Mouse (Mus musculus) retina, postnatal 1 day (tissue): ENCODE results near the gene Fam49a.
A peak's percentile ranks its signal among the peaks of the same experiment; 100 is the strongest.
"Not testable (repeated sequence)": the region's sequence is repeated elsewhere in the genome, so short reads cannot be mapped to it uniquely, and the experiment has no call there.

Experiments
- DNase-seq: peaks from one replicate; pipeline ENCODE4 v3.0.0-alpha.2; 2012

Gene Fam49a

GRCm38 (mm10) chr12:12261987-12262971 is at the start of gene Fam49a:
Gene Fam49a, plus strand, starts transcription at chr12:12262139.
- peak; percentile 84 for DNase-seq

GRCm38 (mm10) chr12:12213536-12213935 is 48.4 kb upstream of the Fam49a start:
- DNase-seq = no peak

- DNase-seq = no peak
Observed at GRCm38 (mm10) chr12:12218947-12219346, 43.0 kb upstream of the Fam49a start.

- DNase-seq = no peak
Observed at GRCm38 (mm10) chr12:12220755-12221496, 41.0 kb upstream of the Fam49a start.

GRCm38 (mm10) chr12:12222585-12223290 is 39.2 kb upstream of the Fam49a start:
- no peak for DNase-seq

- DNase-seq = no peak
Observed at GRCm38 (mm10) chr12:12223336-12223735, 38.6 kb upstream of the Fam49a start.

- DNase-seq = no peak
Observed at GRCm38 (mm10) chr12:12225706-12226105, 36.2 kb upstream of the Fam49a start.

GRCm38 (mm10) chr12:12227594-12227993 is 34.3 kb upstream of the Fam49a start:
- DNase-seq = no peak

- DNase-seq = no peak
Observed at GRCm38 (mm10) chr12:12230031-12230557, 31.8 kb upstream of the Fam49a start.

GRCm38 (mm10) chr12:12232097-12232496 is 29.8 kb upstream of the Fam49a start:
- no peak for DNase-seq

GRCm38 (mm10) chr12:12236978-12237377 is 25.0 kb upstream of the Fam49a start:
- no peak for DNase-seq

- no peak for DNase-seq
Observed at GRCm38 (mm10) chr12:12239502-12239901, 22.4 kb upstream of the Fam49a start.

- DNase-seq = no peak
Observed at GRCm38 (mm10) chr12:12243148-12243547, 18.8 kb upstream of the Fam49a start.

- DNase-seq = not testable (repeated sequence)
Observed at GRCm38 (mm10) chr12:12247023-12247422, 14.9 kb upstream of the Fam49a start.

GRCm38 (mm10) chr12:12249521-12249920 is 12.4 kb upstream of the Fam49a start:
- DNase-seq = no peak

GRCm38 (mm10) chr12:12253526-12253925 is 8.4 kb upstream of the Fam49a start:
- no peak for DNase-seq

- no peak for DNase-seq
Observed at GRCm38 (mm10) chr12:12254139-12254538, 7.8 kb upstream of the Fam49a start.

- no peak for DNase-seq
Observed at GRCm38 (mm10) chr12:12260979-12261960, 669 bp upstream of the Fam49a start.

- DNase-seq = peak; percentile 65
Observed at GRCm38 (mm10) chr12:12263371-12263791, 1.4 kb downstream of the Fam49a start.

GRCm38 (mm10) chr12:12264151-12264550 is 2.2 kb downstream of the Fam49a start:
- no peak for DNase-seq

- no peak for DNase-seq
Observed at GRCm38 (mm10) chr12:12266552-12266951, 4.6 kb downstream of the Fam49a start.
